Mouse (Mus musculus) central nervous system, embryonic 14 days (tissue): ENCODE results near the gene Vamp8. TPM values are rescaled to one million over a fixed set of nuclear protein-coding genes. Genes with fewer than 3 reads are reported as not detected.

ENCODE experiments used
- polyA plus RNA-seq: library from polyadenylated mRNA; depleted of rRNA; stranded (reverse); fragments of >200 nt; gene quantifications from 2 replicates; pipeline ENCODE4 v1.2.3, GENCODE M21; 2012; rRNA removed

The Vamp8 gene
- polyA plus RNA-seq: 26.1 and 45.9 TPM in 2 replicates

DNA sequence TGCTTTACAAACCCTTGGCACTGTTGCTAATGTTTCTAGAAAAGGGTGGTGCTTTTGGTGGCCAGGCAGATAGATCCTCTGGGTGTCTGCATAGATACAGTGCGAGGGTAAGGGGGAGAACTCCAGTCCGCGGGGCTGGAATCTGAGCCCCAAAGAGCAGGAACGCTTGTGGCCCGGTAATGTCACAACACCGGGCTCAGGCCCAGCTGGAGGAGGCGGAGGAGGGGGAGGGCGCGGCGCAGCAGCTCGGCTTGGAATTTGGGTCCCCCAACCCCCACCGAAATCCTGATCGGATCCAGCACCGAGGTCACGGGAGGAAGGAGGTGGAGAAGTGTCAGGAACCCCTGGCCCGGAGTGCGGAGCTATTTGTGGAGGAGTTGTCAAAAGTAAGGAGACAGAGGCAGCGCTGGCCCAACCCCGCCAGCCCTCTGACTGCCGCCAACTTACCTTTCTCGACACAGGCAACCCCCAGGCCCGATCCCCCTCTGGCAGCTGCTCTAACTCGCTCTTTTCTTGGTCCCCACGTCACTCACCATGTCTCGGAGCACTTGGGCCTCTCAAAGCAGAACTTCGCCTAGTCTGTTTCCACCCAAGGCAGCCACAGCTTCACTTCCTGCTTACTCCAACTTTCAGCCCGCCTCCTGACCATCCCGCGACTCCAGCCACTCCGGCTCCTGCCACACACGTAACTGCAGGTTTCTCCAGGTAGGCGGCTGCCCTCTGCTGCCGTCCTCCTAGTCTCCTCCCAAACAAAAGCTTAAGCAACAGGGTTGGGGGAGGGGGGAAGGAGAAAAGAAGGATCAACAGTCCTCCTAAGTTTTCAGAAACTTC lies at the start of gene Vamp8:
Gene Vamp8 (minus strand): TSS at position 763 of the 831 bp plus-strand sequence.

DNA sequence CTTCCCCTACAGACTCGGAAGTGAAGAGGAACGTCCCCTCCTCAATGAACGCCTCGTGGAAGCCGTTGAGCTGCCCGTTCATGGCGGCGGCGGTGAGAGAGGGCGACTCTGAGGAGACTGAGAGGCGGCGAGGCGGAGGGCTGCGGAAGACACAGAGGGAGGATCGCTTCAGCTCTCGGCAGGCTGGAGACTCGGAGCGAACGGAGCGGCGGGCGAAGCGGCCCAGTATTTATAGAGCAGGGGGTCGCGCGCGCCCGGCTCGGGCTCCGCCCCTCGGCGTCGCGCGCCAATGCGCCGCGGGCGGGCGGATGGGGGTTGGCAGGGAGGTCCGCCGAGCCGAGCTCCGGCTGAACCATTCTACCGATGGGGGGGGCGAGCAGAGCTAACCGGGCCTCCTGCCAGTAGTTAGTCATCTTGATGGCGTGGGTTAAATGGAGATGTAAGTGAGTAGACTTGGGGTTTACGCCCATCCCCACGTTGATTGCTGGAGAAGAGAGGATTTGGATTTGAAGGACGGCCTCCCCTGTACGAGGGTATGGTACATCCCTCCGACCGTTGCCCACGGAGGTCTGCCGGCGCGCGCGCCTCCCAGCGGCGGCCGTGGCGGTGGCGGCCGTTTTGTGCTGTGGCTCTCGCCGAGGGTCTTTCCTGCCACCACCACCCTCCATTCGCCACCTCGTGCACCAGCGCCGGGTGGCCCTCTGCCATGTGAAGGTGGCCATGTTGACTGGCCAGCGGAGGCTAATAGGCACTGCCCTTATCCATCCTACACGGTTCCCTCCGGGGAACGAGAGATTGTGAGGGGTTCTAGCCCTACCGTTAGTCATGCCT lies 49.1 kb upstream of the Vamp8 start, which contains the start of gene Mat2a:
Gene Mat2a (minus strand): TSS at position 204 of the 831 bp plus-strand sequence.

DNA sequence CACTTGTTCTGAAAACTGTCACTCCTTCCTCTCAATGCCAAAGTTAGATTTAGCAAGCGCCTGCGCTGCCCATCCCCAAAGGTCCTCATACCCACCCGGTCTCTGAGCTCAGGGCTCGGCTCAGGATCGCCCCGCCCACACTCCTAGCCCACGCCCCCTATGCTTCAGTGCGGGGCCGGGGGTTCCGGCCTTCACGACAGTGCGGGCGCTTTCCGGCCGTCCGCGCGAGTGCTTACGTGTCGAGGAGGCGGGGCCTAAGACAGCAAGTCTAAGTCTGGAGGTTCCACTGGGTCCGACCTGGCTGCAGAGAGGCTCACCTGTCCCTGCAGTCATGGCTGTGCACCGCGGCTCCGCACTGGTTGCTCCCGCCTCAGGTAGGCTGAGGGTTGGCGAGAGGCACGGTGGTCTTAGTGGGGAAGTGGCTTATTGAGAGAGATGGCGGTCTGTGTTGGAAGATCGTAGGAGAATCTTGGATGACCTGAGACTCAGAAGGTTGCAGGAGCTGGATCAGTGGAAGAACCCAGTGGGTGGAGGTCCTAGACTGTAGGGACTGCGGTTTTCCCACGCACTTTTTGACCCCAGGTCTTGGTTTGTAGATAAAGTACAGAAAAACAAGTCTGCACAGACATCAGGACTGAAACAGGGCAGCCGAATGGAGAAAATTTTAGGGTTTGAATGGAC lies 23.7 kb upstream of the Vamp8 start, which contains the start of gene Ggcx:
Gene Ggcx (plus strand): TSS at position 233 of the 681 bp plus-strand sequence.

DNA sequence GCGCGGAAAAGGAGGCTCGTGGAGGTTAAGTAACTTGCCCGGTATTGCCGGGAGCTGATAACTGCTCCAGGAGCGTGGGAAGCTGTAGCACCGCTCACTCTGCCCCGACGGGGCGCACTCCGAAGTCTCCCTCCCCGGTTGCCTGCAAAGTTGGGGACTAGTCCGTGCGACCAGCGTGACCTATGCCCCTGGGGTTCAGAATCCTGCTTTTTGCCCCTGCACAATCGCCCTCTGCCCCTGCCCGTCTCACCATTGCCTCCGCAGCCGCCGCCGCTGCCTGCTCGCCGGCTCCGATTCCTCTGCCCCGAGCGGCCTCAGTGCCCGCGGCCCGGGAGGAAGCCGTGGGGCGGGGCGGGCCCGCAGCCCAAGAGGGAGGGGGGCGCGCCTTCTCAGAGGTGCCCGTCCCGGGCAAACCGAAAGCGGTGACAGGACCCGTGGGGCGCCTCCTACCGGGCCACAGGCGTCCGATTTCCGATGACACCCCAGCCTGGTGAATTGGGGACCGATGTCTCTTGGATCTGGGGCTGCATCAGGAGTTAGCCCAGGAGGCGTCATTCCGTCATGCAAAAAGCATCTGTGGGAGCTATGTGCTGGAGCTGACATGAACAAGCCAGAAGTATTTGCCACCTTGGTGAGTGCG lies 10.3 kb downstream of the Vamp8 start, which contains the start of gene Vamp5:
Gene Vamp5 (minus strand): TSS at position 338 of the 640 bp plus-strand sequence.

DNA sequence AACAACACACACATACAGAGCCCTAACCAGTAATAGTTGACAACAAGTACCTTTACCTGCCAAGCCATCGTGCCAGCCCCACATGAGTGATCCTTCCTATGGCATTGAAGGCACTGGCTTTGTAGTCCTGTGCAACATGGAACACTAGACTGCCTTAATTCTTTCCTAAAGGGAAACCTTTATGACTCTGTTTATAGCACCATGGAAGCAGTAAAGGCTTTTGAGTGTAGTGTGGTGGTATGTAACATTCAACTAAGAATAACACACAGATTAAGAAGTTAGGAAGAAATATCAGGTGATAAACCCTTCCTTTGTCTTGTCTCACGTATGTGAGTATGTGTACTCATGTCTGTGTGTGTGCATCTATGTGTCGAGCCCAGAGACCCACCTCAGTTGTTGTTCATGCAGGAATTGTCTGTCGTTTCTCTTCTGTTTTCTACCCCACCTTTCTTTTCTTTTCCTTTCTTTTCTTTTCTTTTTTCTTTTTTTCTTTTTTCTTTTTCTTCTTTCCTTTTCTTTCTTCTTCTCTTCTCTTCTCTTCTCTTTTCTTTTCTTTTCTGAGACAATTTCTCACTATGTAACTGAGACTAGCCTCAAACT lies 23.6 kb downstream of the Vamp8 start, which contains the start of gene Rnf181:
Gene Rnf181 (minus strand): TSS at position 113 of the 600 bp plus-strand sequence.

DNA sequence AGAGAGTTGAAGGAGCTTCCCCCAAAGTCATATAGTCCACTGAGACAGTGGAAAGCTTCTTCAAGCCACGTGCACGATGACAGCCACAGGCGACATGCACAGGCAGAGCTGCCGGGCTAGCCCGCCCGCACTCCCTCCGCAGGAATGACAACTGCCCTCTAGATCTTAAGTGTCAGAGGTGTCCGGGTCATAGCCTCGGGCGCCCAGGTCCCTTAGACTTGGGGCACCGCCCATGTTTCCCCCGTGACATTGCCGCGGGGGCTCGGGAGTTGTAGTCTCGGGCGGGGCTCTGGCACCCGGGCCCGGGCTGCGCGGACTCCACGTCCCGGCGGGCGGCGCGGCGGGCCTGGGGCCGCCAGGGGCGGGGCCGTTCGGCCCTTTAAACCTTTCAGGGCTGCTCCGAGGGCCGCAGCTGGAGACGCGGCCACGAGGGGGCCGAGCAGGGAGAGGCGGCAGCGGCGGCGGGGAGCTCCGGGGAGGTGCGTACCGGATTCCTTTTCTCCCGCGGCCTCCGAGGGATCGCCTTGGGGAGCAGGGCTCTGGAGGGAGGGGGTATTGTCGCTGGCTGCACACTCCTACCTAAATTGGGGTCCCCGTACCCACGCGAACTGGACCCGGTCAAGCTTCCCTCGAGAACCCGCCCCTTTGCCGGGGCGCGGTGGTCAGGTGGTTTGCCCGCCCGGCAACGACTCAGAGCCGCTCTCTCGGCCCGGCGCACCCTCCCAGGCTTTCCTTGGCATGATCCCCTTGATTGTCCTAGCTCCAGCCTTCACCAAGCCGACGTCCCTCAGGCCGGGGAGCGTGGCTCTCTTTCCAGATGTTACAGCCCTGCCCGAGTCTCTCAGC lies 35.2 kb downstream of the Vamp8 start, which contains the start of gene Tmem150a:
Gene Tmem150a (plus strand): TSS at position 382 of the 846 bp plus-strand sequence.

DNA sequence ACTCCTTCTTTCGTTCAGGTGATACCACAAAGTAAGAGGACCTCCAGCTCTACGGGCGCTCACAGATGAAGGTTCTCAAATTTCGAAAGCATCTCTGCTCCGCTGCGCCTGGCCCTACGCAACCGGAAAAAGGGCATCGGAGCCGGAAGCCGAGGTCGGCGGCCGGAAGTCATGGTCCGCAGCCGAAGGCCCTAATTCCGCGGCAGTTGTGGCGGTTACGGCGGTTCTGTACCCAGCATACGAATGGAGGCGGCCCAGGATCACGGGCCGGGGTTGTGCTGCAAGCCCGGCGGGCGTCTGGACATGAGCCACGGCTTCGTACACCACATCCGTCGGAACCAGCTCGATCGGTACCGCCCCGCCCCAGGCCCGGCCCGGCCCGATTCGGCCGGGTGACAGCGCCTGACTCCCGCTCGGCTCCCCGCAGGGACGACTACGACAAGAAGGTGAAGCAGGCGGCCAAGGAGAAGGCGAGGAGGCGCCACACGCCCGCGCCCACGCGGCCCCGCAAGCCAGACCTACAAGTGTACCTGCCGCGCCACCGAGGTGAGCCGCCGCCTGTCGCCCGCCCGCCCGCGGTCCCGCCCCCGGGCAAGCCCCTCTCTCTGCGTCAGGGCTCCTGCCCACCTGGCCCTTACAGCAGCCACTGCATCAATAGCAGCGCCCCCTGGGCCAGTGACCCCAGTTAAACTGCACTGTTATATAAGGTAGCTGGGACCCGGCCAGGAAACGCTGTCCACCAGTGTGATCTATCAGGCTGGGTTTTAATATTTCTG lies 43.1 kb downstream of the Vamp8 start, which contains the start of gene 0610030E20Rik:
Gene 0610030E20Rik (plus strand): TSS at position 152 of the 776 bp plus-strand sequence.

DNA sequence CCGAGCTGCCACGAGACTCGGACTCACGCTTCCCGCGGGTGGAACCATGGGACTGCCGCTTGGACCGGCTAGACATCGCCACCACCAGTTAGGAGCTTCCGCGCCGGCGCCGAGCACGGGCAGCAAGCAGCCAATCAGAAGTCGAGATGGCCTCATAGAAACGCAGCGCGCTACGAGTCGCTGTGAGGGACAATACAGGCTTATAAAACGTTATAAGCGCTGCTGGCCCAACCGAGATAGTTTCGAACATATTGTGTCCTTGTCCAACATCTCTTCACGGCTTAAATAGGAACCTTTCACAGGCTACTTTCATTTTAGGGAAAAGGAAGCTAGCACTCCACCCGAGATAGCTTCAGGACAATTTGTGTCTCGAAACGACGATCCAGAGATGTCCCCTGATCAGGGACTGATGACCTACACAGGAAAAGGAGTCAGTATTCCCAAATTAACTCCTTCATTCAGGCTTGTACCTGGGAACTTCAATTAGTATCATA lies 45.4 kb downstream of the Vamp8 start, which contains the start of gene Usp39:
Gene Usp39 (minus strand): TSS at position 111 of the 494 bp plus-strand sequence.

Other genes starting within 250 kb of the Vamp8 start
- 2.8 and 5.9 TPM in 2 replicates for gene Atoh8, start 155.1 kb downstream of the Vamp8 start, polyA plus RNA-seq
- 0.04 and 0.10 TPM in 2 replicates for gene Sftpb, start 86.1 kb downstream of the Vamp8 start, polyA plus RNA-seq
- 42.2 and 47.0 TPM in 2 replicates for gene Usp39, start 45.5 kb downstream of the Vamp8 start, polyA plus RNA-seq
- 26.6 and 28.5 TPM in 2 replicates for gene 0610030E20Rik, start 43.4 kb downstream of the Vamp8 start, polyA plus RNA-seq
- 35.5 and 40.2 TPM in 2 replicates for gene Tmem150a, start 35.3 kb downstream of the Vamp8 start, polyA plus RNA-seq
- gene Rnf181, start 23.7 kb downstream of the Vamp8 start, polyA plus RNA-seq: 83.0 and 83.4 TPM in 2 replicates
- gene Vamp5, start 10.2 kb downstream of the Vamp8 start, polyA plus RNA-seq: 14.8 and 17.8 TPM in 2 replicates
- gene Ggcx, start 23.6 kb upstream of the Vamp8 start, polyA plus RNA-seq: 20.4 and 24.2 TPM in 2 replicates
- 327 and 350 TPM in 2 replicates for gene Mat2a, start 48.9 kb upstream of the Vamp8 start, polyA plus RNA-seq
- 1.2 and 1.3 TPM in 2 replicates for gene Sh2d6, start 131.0 kb upstream of the Vamp8 start, polyA plus RNA-seq
- gene Capg, start 153.7 kb upstream of the Vamp8 start, polyA plus RNA-seq: 5.3 and 10.0 TPM in 2 replicates
- 13.6 and 14.4 TPM in 2 replicates for gene Elmod3, start 207.7 kb upstream of the Vamp8 start, polyA plus RNA-seq
- 3.5 and 4.5 TPM in 2 replicates for gene Retsat, start 207.8 kb upstream of the Vamp8 start, polyA plus RNA-seq
- gene Tgoln1, start 226.3 kb upstream of the Vamp8 start, polyA plus RNA-seq: 25.1 and 25.5 TPM in 2 replicates